Mouse (Mus musculus) adrenal gland, adult 8-10 months (tissue): ENCODE data around the gene Birc5. TPM values are rescaled to one million over a fixed set of nuclear protein-coding genes. Genes with fewer than 3 reads are reported as not detected.
"Not testable (repeated sequence)": the region's sequence is repeated elsewhere in the genome, so short reads cannot be mapped to it uniquely, and the experiment has no call there.

Experiments used
- DNase-seq: peaks from one replicate; pipeline ENCODE4 v3.0.0; 2022
- total RNA-seq, 4 experiments: library from RNA; stranded (reverse); gene quantifications; 2 replicates each; pipeline ENCODE4 v1.2.4; 2022

Birc5 gene
- 1 to 10 TPM; 1.2 to 2.5 (median 1.7) TPM for total RNA-seq

GRCm38 (mm10) chr11:117848985-117849671, at the start of gene Birc5:
Birc5 (plus strand) TSS chr11:117849251.
- peak; percentile 92 for DNase-seq

- no peak for DNase-seq
These were observed 49.0 kb upstream of the Birc5 start for GRCm38 (mm10) chr11:117800038-117800437.

DNA sequence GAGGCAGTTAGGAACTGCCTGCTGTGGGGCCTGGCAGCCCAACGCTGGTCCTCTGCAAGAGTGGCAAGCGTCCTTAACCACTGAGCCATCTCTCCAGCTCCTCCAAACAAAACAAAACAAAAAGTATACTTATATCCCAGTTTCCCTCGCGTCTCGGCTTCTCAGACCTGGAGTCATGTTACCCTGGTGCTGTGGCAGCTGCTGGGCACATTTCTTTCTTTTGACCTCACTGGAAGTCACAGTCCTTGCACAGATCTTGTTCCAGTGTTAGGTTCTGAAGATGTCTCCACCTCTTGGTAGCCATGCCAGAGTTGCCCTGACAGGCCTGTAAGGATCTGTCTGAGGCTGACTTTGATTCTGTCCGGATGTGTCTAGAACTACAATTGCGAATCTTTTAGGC, 47.4 kb upstream of the Birc5 start:
- no peak for DNase-seq

GRCm38 (mm10) chr11:117803166-117803688, 45.8 kb upstream of the Birc5 start:
- DNase-seq = no peak

DNA sequence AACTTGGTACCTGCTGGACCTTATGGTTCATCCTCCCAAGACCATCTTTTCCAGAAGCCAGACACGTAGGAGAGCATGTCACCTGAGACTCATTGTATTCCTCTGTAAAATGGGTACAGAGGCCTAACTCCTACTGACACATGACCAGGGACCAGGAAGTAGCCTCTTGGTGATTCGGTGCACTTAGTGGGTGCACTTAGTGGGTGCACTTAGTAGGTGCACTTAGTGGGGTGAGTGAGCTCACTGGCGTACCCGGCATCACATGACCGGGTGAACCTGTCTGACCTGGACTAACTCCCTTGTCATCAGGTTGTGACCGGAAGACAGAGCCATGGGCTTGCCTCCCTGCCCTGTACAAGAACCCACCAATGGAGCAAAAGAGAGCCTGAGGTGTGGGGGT, 42.3 kb upstream of the Birc5 start:
- no peak for DNase-seq

- peak; percentile 62 for DNase-seq
These were observed 39.4 kb upstream of the Birc5 start, which contains the start of the genes Gm20708 and Syngr2 for GRCm38 (mm10) chr11:117809407-117810311. Gm20708 (plus strand) TSS chr11:117809668. Syngr2 (plus strand) TSS chr11:117809668.

- DNase-seq = peak; percentile 91
These were observed 38.5 kb upstream of the Birc5 start for GRCm38 (mm10) chr11:117810401-117811046.

- no peak for DNase-seq
These were observed 35.2 kb upstream of the Birc5 start for GRCm38 (mm10) chr11:117813867-117814266.

DNA sequence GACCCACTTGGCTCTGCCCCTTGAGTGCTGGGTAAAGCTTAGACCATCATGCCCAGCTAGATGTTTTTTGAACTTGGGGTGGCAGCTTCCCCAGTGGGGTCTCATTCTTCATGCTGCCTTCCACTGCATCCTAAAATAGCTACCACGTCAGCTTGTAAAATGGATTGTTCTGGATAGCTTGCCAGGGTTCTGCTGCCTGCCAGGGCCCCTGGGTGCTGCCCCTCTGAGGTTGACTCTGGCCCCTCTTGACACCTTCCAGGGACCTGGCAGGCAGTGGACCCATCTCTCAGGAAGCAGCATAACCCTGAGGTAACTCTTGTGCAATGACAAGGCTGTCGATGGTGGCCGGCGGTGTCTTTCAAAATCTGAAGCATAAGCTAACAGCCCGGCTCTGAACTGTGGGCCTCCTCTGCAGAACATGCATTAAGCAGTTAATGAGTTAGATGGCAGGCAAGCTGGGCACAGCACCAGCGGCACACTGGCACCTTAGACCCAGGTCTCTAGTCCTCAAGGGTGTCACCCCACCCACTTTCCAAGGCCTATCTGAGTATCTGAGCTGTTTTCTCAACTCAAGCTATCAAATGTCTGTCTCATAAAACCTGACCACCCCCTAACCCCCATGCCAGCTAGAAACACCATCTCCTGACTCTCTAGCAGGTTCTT, 34.2 kb upstream of the Birc5 start:
- DNase-seq = no peak

- not testable (repeated sequence) for DNase-seq
These were observed 33.2 kb upstream of the Birc5 start for GRCm38 (mm10) chr11:117815850-117816249.

DNA sequence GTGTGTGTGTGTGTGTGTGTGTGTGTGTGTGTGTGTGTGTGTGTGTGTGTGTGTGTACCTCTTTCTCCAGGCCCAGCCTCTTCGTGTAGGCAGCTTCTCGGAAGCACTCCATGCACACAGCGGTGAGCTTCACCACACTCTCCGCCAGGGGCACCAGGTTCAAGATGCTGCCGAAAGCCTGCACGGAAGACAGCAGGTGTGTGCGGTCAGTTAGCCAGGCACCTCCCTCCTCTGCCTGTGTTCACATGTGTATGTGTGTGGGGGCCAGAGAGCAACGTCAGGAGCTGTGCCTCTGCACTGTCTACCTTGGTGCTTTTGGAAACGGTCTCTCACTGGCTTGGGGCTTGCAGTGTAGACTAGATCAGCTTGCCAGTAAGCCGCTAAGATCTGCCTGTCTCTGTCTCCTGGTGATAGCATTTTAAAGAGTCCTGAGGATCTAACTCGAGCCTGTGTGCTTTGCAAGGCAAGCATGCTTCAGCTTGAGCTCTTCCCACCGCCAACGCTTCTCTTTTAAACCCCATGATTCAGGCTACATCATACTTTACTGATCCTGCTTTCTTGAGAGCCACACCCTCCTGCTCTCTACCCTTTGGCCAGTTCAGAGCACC, 32.6 kb upstream of the Birc5 start:
- DNase-seq = no peak

GRCm38 (mm10) chr11:117819095-117819494, 30.0 kb upstream of the Birc5 start:
- no peak for DNase-seq

- DNase-seq = no peak
These were observed 28.9 kb upstream of the Birc5 start for GRCm38 (mm10) chr11:117820173-117820572.

DNA sequence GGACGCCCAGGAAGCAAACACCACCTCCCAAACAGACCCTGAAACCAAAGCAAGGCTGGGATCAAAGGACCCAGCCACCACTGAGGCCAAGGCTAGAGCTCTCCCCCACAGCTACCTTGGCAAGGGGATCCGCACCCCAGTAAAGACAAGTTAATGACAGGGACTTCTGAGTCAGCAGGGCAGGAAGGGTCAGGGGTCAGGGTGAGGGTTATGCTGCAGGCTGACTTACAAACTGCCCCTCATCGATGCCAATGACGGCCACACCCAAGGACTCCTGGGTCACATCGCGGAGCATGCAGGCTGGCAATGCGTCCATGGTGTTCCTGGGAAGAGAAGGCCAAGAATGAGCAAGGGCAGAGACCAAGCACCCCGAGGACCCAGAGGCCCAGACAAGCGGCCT, 27.2 kb upstream of the Birc5 start:
- peak; percentile 70 for DNase-seq

GRCm38 (mm10) chr11:117822728-117823241, 26.3 kb upstream of the Birc5 start:
- no peak for DNase-seq

- no peak for DNase-seq
These were observed 25.6 kb upstream of the Birc5 start for GRCm38 (mm10) chr11:117823411-117823810.

DNA sequence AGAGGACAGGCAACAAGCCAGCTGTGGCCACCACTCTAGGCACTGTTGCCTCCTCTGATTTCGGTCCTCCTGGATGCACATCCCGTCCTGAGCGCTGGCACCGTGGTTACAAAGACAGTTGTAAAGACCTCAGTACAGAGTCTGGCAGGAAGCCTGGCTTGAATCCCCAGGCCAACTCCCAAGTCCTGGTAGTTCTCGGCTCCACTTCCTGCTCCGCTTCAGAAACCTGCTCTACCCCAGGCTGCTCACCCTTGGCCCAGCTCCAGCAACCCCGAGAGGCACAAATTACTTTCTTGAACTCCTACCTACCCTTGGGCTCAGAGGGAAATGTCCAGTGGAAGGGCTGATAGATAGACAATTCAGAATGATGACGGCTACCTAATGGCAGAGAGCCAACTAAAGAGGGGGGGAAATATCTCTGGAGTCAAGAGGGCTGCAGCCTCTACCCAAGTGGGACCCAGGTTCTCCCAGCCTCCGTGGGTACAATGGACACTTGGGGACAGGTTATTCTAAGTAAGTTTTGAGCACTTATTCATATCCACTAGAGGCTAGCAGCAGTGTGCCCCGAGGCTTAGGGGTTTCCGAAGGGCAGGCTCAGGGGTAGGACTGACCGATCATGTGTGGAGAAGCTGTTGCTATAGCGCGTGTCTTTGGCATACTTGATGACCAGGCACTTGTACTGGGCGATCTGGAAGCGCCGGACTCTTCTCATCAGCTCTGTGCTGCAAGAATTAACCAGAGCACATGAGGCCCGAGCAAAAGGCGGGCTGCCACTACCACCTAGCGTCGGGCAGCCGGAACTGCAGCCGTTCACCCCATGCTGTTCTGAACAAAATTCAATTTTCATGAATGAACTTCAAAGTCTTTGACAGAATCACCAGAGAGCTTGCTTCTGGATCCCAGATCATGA, 24.7 kb upstream of the Birc5 start:
- peak; percentile 73 for DNase-seq

DNA sequence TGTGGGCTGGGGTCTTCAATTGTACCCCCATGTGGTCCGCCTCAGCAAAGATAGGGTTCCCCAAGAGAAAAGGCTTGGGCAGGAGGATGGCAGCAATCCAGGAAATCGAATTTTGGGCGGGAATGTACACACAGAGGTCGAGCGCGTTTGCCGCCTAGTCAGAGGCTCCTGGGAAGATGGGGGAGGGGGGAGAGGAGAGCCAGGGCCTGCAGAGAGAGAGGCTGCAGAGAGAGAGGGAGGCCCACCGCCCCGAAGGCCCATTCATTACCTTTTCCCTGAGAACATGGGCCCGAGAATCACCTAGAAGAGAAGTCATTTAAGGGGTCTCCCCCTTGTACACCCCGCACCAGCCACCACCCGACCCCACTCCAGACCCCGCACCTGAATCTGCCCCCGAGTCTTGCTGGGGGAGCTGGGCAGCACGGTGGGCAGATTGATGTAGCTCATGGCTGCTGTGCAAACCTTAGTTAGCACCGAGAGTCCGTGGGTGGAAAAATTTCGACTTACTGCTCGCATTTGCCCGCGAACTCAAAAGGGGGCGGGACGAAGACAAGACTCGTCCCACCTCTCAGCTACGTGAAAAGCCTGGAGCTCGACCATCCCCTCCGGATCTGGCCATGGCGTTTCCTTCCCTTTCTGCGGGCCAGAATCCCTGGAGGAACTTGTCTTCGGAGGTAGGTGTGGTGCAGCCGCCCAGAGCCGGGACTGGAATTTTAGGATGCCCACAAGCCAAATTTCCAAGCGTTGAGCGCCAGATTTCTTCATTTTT, 23.5 kb upstream of the Birc5 start, which contains the start of the genes Afmid and Tk1:
TSS of gene Afmid (plus strand) at position 592 of the 769 bp plus-strand sequence.
TSS of gene Tk1 (minus strand) at position 760 of the 769 bp plus-strand sequence.
- DNase-seq = peak; percentile 52

GRCm38 (mm10) chr11:117826164-117826563, 22.9 kb upstream of the Birc5 start:
- DNase-seq = no peak
